Mouse (Mus musculus): ENCODE data around the gene Nanos2. TPM values are rescaled to one million over a fixed set of nuclear protein-coding genes. Genes with fewer than 3 reads are reported as not detected.

The Nanos2 gene
- polyA plus RNA-seq, 1 experiment from 2014 or later, result not detected

GRCm38 (mm10) chr7:19006476-19006875 is 19.3 kb downstream of the Nanos2 start:
- H3K27ac ChIP-seq, result no peak overlapping the region
- peaks cover 58% of the 10 kb centered on the region for H3K4me1 ChIP-seq
- H3K9ac ChIP-seq, result 0 out of 2 replicates have a peak overlapping the region, but pooled peaks have one; percentile 95
- no peaks in the 10 kb centered on the region for H3K9me3 ChIP-seq
- H3K36me3 ChIP-seq, result peaks cover 29% of the 10 kb centered on the region
- whole genome bisulfite sequencing, result 4% methylated on average over 12 of the region's 12 CpGs
- H3K27me3 ChIP-seq, result no peaks in the 10 kb centered on the region
- no peak for ATAC-seq (ENCODE audit: low FRiP score, low read depth)
- peak overlapping the region; percentile 100 for H3K4me2 ChIP-seq (replicated peaks)
- peak overlapping the region; percentile 92 for H3K4me3 ChIP-seq

- peaks cover 58% of the 10 kb centered on the region for H3K4me1 ChIP-seq
- no peaks in the 10 kb centered on the region for H3K27me3 ChIP-seq
- no peak overlapping the region for H3K27ac ChIP-seq
- H3K4me3 ChIP-seq, result peak overlapping the region; percentile 92; the same call in 1 of the 2 replicates
- H3K9me3 ChIP-seq, result no peaks in the 10 kb centered on the region
- peaks cover 29% of the 10 kb centered on the region for H3K36me3 ChIP-seq
- H3K4me2 ChIP-seq (replicated peaks), result peak overlapping the region; percentile 100; the same call in 1 of the 2 replicates
- H3K9ac ChIP-seq, result peak overlapping the region; percentile 35
- 77% methylated on average over 13 of the region's 13 CpGs for whole genome bisulfite sequencing
- ATAC-seq (ENCODE audit: low FRiP score, low read depth), result no peak
Measured at GRCm38 (mm10) chr7:19007026-19007977, 20.1 kb downstream of the Nanos2 start.

DNA sequence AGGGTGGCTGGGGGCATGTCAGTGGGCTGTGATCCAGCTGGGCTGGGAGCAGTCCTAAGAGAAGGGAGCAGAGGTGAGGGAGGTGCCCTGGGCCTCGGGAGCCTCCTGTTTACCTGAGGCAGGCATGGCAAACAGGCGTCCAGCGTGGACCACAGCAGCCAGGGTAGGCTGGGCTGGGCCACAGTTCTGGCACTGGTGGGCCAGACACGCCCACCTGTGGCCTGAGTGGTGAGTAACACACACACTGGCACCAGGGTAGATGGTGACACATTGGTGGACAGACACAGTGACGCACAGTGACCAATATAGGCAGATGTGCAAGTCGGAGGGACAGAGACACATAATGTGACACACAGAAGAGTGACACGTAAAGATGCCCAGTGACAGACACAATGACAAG is 23.4 kb downstream of the Nanos2 start:
- Histone ChIP-seq H3K4me3 (no peak overlapping the region), H3K4me1 (peaks cover 49% of the 10 kb centered on the region), H3K9ac (no peak overlapping the region), H3K4me2 (replicated peaks) (no peak overlapping the region), H3K36me3 (peaks cover 22% of the 10 kb centered on the region), H3K9me3 (no peaks in the 10 kb centered on the region), H3K27ac (no peak overlapping the region), H3K27me3 (no peaks in the 10 kb centered on the region)
- no peak for ATAC-seq (ENCODE audit: low FRiP score, low read depth)
- WGBS, result 83% methylated on average over 7 of the region's 7 CpGs

DNA sequence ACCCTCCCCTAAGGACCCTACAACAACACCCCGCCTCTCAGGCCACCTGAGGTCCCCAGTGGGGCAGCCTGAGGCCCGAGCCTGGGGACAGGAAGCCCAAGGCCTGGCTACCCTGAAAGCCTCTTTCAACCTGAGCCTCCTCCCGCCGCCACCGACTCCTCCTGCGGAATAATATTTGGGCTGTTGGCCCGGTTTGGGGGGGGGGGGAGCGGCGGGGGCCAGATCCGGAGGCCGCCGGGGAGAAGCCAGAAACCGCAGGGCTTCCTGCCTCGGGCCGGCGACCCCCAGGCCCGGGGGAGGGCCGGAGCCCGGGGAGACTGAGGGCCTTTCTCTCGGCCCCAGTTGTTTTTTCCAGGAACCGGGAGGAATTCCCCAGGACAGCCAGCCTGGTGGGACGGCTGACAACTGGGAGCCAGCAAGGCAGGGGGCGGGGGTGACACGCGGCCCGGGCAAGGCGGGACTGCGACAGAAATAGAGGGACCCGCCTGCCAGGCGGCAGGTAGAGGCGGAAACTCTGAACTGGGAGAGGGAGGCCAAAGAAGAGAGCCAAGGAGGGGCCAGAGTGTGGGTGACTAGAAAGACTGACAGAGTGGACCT is 24.9 kb downstream of the Nanos2 start:
- peak overlapping the region; percentile 73 for H3K4me2 ChIP-seq (replicated peaks)
- H3K36me3 ChIP-seq, result peaks cover 8% of the 10 kb centered on the region
- H3K4me1 ChIP-seq, result peaks cover 33% of the 10 kb centered on the region
- 1% methylated on average over 30 of the region's 31 CpGs for WGBS
- H3K4me3 ChIP-seq, result peak overlapping the region; percentile 41
- H3K27ac ChIP-seq, result peak overlapping the region; percentile 74
- ATAC-seq (ENCODE audit: low FRiP score, low read depth), result peak; percentile 45
- no peaks in the 10 kb centered on the region for H3K9me3 ChIP-seq
- peak overlapping the region; percentile 73 for H3K9ac ChIP-seq
- H3K27me3 ChIP-seq, result no peaks in the 10 kb centered on the region

GRCm38 (mm10) chr7:19012882-19013281 is 25.7 kb downstream of the Nanos2 start:
- Histone ChIP-seq H3K9me3 (no peaks in the 10 kb centered on the region), H3K4me3 (peak overlapping the region; percentile 41; the same call in 1 of the 2 replicates), H3K27me3 (no peaks in the 10 kb centered on the region), H3K27ac (peak overlapping the region; percentile 74; the same call in 1 of the 2 replicates), H3K9ac (no peak overlapping the region), H3K4me1 (peaks cover 26% of the 10 kb centered on the region), H3K36me3 (no peaks in the 10 kb centered on the region; the same call in 1 of the 2 replicates), H3K4me2 (replicated peaks) (peak overlapping the region; percentile 73; the same call in 1 of the 2 replicates)
- ATAC-seq (ENCODE audit: low FRiP score, low read depth), result no peak
- WGBS, result 29% methylated on average over 2 of the region's 2 CpGs

DNA sequence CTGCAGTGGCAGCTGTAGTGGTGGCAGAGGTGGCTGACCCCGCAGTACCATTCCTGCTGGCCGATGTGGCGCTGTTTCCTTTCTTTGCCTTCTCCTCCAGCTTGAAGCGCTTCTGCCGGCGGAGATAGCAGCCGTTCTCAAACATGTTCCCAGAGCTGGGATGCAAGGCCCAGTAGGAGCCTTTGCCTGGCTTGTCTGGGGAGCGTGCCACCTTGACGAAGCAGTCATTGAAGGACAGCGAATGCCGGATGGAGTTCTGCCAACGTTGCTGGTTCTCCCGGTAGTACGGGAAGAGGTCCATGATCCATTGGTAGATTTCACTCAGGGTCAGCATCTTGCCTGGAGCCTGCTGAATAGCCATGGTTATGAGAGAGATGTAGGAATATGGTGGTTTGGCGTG is 27.3 kb downstream of the Nanos2 start:
- 73% methylated on average over 15 of the region's 15 CpGs for WGBS
- Histone ChIP-seq H3K9ac (no peak overlapping the region), H3K4me1 (peaks cover 19% of the 10 kb centered on the region), H3K4me2 (replicated peaks) (no peak overlapping the region), H3K9me3 (no peaks in the 10 kb centered on the region), H3K4me3 (no peak overlapping the region), H3K27me3 (peaks cover under 1% of the 10 kb centered on the region; the same call in 1 of the 2 replicates), H3K36me3 (no peaks in the 10 kb centered on the region), H3K27ac (no peak overlapping the region)
- ATAC-seq (ENCODE audit: low FRiP score, low read depth), result no peak

DNA sequence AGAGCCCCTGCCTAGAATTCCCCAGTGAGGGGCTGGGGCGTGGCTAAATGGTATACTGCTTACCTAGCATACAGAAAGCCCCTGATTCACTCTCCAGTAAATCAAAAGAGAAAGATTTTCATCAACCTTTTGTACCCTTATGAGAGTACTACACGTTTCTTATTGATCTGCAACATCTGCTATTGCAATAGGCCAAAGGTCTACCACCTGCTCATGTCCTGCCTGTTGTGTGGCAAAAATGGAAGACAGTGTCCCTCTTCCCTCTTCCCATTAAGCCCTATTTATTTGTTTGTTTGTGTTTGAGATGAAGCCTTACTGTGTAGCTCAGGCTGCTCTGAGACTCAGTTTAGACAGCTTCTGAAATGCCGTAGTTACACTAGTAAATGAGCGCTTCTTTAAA is 28.8 kb downstream of the Nanos2 start:
- Histone ChIP-seq H3K36me3 (no peaks in the 10 kb centered on the region), H3K4me1 (peaks cover 19% of the 10 kb centered on the region), H3K4me3 (no peak overlapping the region), H3K27me3 (peaks cover 15% of the 10 kb centered on the region), H3K27ac (no peak overlapping the region), H3K9me3 (no peaks in the 10 kb centered on the region), H3K4me2 (replicated peaks) (no peak overlapping the region), H3K9ac (no peak overlapping the region)
- WGBS, result 85% methylated on average over 4 of the region's 4 CpGs
- ATAC-seq (ENCODE audit: low FRiP score, low read depth), result no peak

- H3K4me1 ChIP-seq, result peaks cover 9% of the 10 kb centered on the region; the same call in 1 of the 2 replicates
- WGBS, result 85% methylated on average over 7 of the region's 7 CpGs
Measured at GRCm38 (mm10) chr7:19017909-19018308, 30.7 kb downstream of the Nanos2 start.

DNA sequence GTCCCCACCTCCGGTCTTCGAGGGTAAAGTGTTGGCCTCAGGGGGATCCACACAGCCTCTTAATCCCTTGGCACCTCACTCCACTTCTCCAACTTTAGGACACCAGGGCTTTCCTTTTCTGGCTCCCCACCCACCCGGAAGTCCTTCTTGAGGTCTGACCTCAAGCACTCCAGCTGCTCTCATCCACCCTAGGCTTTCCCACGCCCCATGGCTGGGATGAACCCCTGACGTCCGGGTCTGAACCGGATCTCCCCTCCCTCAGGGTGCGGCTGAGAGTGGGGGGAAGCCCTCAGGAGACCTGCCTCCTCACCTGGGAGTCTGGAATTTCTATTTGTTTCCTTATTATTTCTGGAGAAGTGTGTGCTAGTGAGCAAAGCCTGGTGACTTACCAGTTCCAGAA is 33.8 kb downstream of the Nanos2 start:
- H3K36me3 ChIP-seq, result no peaks in the 10 kb centered on the region
- no peak overlapping the region; the same call in 1 of the 2 replicates for H3K9ac ChIP-seq
- peak overlapping the region; percentile 93; the same call in 1 of the 2 replicates for H3K4me2 ChIP-seq (replicated peaks)
- H3K27me3 ChIP-seq, result peaks cover 44% of the 10 kb centered on the region
- ATAC-seq (ENCODE audit: low FRiP score, low read depth), result no peak
- H3K4me3 ChIP-seq, result no peak overlapping the region
- 17% methylated on average over 8 of the region's 8 CpGs for WGBS
- peaks cover 27% of the 10 kb centered on the region for H3K4me1 ChIP-seq
- no peak overlapping the region for H3K27ac ChIP-seq
- no peaks in the 10 kb centered on the region for H3K9me3 ChIP-seq

More at GRCm38 (mm10) chr7:19017909-19018308, 30.7 kb downstream of the Nanos2 start:
- H3K27me3 ChIP-seq, result peaks cover 34% of the 10 kb centered on the region
- H3K9me3 ChIP-seq, result no peaks in the 10 kb centered on the region
- no peaks in the 10 kb centered on the region for H3K36me3 ChIP-seq
- no peak overlapping the region for H3K9ac ChIP-seq
- H3K4me2 ChIP-seq (replicated peaks), result no peak overlapping the region
- ATAC-seq (ENCODE audit: low FRiP score, low read depth), result no peak
- H3K4me3 ChIP-seq, result no peak overlapping the region
- no peak overlapping the region for H3K27ac ChIP-seq

DNA sequence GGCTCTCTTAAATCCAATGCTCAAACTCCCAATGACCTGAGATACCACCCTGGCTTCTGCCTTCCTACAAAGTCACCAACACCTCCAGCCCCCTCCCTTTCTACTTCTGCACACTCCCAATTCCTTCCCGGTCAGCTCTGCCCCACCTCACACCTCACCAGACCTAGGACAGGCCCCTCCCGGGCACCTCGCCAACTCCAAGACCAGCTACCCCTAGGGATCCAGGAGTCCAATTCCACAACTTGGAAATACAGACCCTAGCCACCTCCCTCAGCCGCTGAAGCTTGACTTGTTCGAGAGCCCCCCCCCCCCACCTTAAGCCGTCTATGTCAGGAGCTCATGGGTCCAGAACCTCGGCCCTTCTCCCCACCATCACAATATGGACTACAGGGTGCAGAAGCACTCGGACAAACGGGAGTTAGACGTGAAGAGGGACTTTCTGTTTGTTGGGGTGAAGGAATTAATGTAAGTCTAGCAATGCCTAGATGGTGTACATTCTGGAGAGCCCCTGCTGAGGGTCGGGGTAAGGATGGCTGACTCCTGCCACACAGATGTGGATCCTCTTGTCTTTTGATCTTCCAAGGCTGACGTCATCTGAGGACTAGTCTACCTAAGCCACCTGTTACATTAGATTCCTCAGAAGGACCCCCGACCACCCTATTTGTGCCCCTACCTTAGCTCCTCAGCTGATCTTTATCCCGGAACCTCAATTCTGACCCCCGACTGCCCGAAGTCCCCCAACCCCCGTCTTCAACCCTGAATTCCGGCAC is 35.2 kb downstream of the Nanos2 start:
- Histone ChIP-seq H3K27ac (no peak overlapping the region), H3K27me3 (peaks cover 44% of the 10 kb centered on the region), H3K4me3 (peak overlapping the region; percentile 84), H3K4me1 (peaks cover 28% of the 10 kb centered on the region), H3K4me2 (replicated peaks) (peak overlapping the region; percentile 93), H3K9me3 (no peaks in the 10 kb centered on the region), H3K9ac (0 out of 2 replicates have a peak overlapping the region, but pooled peaks have one; percentile 61), H3K36me3 (no peaks in the 10 kb centered on the region)
- WGBS, result 52% methylated on average over 18 of the region's 18 CpGs
- ATAC-seq (ENCODE audit: low FRiP score, low read depth), result no peak

- Histone ChIP-seq H3K4me1 (peaks cover 28% of the 10 kb centered on the region), H3K9me3 (no peaks in the 10 kb centered on the region), H3K27me3 (peaks cover 44% of the 10 kb centered on the region), H3K9ac (peak within 1 kb of the TSS; percentile 97), H3K4me2 (replicated peaks) (peak within 1 kb of the TSS; percentile 93), H3K36me3 (no peaks in the 10 kb centered on the region), H3K27ac (no peak within 1 kb of the TSS), H3K4me3 (peak within 1 kb of the TSS; percentile 84)
- 3% methylated on average over 26 of the region's 30 CpGs for WGBS
- ATAC-seq (ENCODE audit: low FRiP score, low read depth), result peak; percentile 19
Measured at GRCm38 (mm10) chr7:19023357-19023814, 36.2 kb downstream of the Nanos2 start, which contains the start of gene Foxa3. Foxa3 (minus strand) TSS chr7:19023538.

Measured in limb, embryonic 13.5 days (tissue).